Mouse (Mus musculus) heart, postnatal 0 days (tissue): ENCODE results near the gene Etnk2. TPM values are rescaled to one million over a fixed set of nuclear protein-coding genes. Genes with fewer than 3 reads are reported as not detected.

ENCODE experiments used
- ATAC-seq: fragments of 200-750 bp; cut with Nextera tagmentation; 2 replicates; pipeline ENCODE4 v1.8.0; 2017; ENCODE audit warnings: low read depth, moderate number of reproducible peaks, moderate library complexity; ENCODE audit not compliant: insufficient read depth
- DNase-seq: peaks from one replicate; pipeline ENCODE4 v3.0.0-alpha.2; 2016; ENCODE audit warnings: low spot score
- H3K27ac ChIP-seq: fragments of 300-500 bp; sonication (generic); 2 replicates; pipeline ENCODE4 v1.5.1; 2014; ENCODE audit warnings: low read depth, mild to moderate bottlenecking
- H3K27me3 ChIP-seq: fragments of 300-500 bp; sonication (generic); 2 replicates; pipeline ENCODE4 v1.6.1; 2014; ENCODE audit warnings: low read length, mixed read lengths; ENCODE audit not compliant: control insufficient read depth, insufficient read depth
- H3K36me3 ChIP-seq: fragments of 300-500 bp; sonication (generic); replicated peaks from 2 replicates; pipeline ENCODE4 v1.6.1; 2014; ENCODE audit warnings: low read length, mixed read lengths; ENCODE audit not compliant: control insufficient read depth, insufficient read depth
- H3K4me1 ChIP-seq: fragments of 300-500 bp; sonication (generic); 2 replicates; pipeline ENCODE4 v1.6.1; 2014; ENCODE audit warnings: antibody characterized with exemption; ENCODE audit not compliant: control insufficient read depth, insufficient read depth
- H3K4me2 ChIP-seq: fragments of 300-500 bp; sonication (generic); 2 replicates; pipeline ENCODE4 v1.6.1; 2014; ENCODE audit warnings: low read depth, mild to moderate bottlenecking, low read length, moderate library complexity
- H3K4me3 ChIP-seq: fragments of 300-500 bp; sonication (generic); 2 replicates; pipeline ENCODE4 v1.5.1; 2014; ENCODE audit warnings: low read depth, low read length
- H3K9ac ChIP-seq: fragments of 300-500 bp; sonication (generic); replicated peaks from 2 replicates; pipeline ENCODE4 v1.6.1; 2014; ENCODE audit warnings: low read depth, low read length, mixed read lengths
- H3K9me3 ChIP-seq: fragments of 300-500 bp; sonication (generic); replicated peaks from 2 replicates; pipeline ENCODE4 v1.6.1; 2016; ENCODE audit warnings: low read length; ENCODE audit not compliant: control insufficient read depth
- CTCF ChIP-seq: IDR thresholded peaks from 2 replicates; pipeline ENCODE4 v1.5.1; 2016; ENCODE audit warnings: antibody characterized with exemption, control low read depth, low read depth
- EP300 ChIP-seq: IDR thresholded peaks from 2 replicates; pipeline ENCODE4 v1.6.1; 2016; ENCODE audit warnings: antibody characterized with exemption, low read depth
- WGBS: fragments of 180-500 bp; shearing (Covaris S2); extraction: QIAGEN DNeasy Blood & Tissue Kit; methylation state at CpG from one replicate; pipeline ENCODE4 v1.1.7; 2014; 5-methylcytosine and 5-hydroxymethylcytosine counted together
- polyA plus RNA-seq: library from polyadenylated mRNA; unstranded; fragments of >200 nt; fragmentation: Nextera tagmentation; extraction: Ambion mirVana; gene quantifications from 2 replicates; pipeline ENCODE4 v1.2.1, GENCODE M21; 2015
- total RNA-seq: library from RNA; depleted of rRNA; stranded (reverse); fragments of >200 nt; gene quantifications from 2 replicates; pipeline ENCODE4 v1.2.3, GENCODE M21; 2014; ENCODE audit warnings: low replicate concordance

Etnk2 gene
- total and polyA plus RNA-seq, 2 experiments from 2014 or later = 0.31 to 0.97 TPM

DNA sequence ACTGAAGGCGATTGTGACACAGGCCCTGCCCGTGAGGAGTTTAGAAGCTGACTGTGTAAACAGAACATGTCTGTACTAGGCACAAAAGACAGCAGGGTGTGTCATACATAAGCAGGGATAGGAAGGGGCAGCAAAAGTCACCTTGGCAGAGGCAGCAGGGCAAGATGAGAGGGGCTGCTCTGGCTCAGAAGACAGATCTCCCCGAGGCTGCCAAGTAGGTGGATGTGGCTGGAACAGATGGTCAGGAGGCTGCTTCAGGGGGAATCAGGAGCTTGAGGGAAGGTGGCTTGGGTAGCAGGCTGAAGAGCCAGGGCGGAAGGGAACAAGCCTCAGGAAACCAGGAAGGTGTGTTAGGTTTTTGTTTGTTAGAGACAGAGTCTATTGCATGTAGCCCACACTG is 7.0 kb downstream of the Etnk2 start:
- Histone ChIP-seq H3K36me3 (no peaks in the 10 kb centered on the region), H3K4me2 (no peak overlapping the region), H3K9me3 (no peaks in the 10 kb centered on the region), H3K9ac (no peak overlapping the region), H3K27ac (no peak overlapping the region), H3K4me3 (no peak overlapping the region), H3K27me3 (peaks cover 6% of the 10 kb centered on the region; the same call in 1 of the 2 replicates), H3K4me1 (peaks cover 11% of the 10 kb centered on the region; the same call in 1 of the 2 replicates)
- TF ChIP-seq EP300 (no peak), CTCF (no peak)
- ATAC-seq (no peak), DNase-seq (no peak)
- WGBS = 69% methylated on average over 4 of the region's 4 CpGs

DNA sequence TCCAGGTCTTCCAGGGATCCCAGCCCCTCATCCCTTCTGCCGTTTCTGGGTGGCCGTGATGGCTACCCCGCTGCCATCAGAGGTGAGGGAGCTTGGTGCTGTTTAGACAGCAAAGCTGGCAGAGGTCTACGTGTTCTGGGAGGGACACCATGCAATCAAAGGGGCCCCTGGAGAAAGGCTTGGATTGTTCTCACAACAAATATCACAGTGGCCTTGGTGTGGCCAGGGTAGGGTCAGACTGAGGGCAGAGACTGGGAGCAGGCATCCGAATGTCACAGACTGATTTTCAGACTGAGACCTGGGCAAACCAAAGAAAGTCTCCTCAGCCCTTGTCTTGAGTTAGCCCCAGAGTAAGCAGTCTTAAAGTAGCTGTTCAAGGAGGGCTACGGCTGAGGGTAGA is 8.1 kb downstream of the Etnk2 start:
- no peak overlapping the region for H3K27ac ChIP-seq
- TF ChIP-seq CTCF = no peak
- no peak for TF ChIP-seq EP300
- H3K9ac ChIP-seq = no peak overlapping the region
- no peak for ATAC-seq
- no peak for DNase-seq
- WGBS = 78% methylated on average over 6 of the region's 6 CpGs
- H3K4me2 ChIP-seq = no peak overlapping the region
- no peaks in the 10 kb centered on the region for H3K36me3 ChIP-seq
- no peak overlapping the region for H3K4me3 ChIP-seq
- no peaks in the 10 kb centered on the region for H3K27me3 ChIP-seq
- peaks cover 11% of the 10 kb centered on the region; the same call in 1 of the 2 replicates for H3K4me1 ChIP-seq
- H3K9me3 ChIP-seq = no peaks in the 10 kb centered on the region

DNA sequence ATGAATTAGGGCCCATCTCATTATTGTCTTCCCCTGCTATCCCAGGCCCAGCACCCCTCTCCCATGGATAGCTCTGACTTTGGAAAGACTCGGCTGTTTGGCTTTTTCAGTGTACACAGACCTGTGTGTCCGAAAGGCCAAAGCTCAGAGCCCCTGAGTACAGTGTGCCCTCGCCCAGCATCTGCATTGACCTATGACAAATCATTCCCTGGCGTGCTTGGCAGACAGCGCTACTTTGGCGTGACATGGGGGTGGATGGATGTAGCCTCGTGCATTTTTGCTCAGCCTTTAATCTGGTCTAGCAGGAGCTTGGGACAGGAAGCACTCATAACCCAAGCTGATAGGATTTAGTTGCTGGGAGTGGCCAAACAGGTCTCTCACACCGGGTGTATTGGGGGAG is 8.7 kb downstream of the Etnk2 start:
- Histone ChIP-seq H3K4me1 (peaks cover 11% of the 10 kb centered on the region; the same call in 1 of the 2 replicates), H3K27me3 (no peaks in the 10 kb centered on the region), H3K4me2 (no peak overlapping the region), H3K9ac (no peak overlapping the region), H3K36me3 (no peaks in the 10 kb centered on the region), H3K27ac (no peak overlapping the region), H3K4me3 (no peak overlapping the region), H3K9me3 (no peaks in the 10 kb centered on the region)
- DNase-seq = no peak
- 58% methylated on average over 8 of the region's 8 CpGs for WGBS
- TF ChIP-seq EP300 (no peak), CTCF (no peak)
- ATAC-seq = no peak

- Histone ChIP-seq H3K4me3 (no peak overlapping the region), H3K36me3 (no peaks in the 10 kb centered on the region), H3K4me1 (no peaks in the 10 kb centered on the region), H3K9me3 (no peaks in the 10 kb centered on the region), H3K4me2 (no peak overlapping the region), H3K27ac (no peak overlapping the region), H3K27me3 (no peaks in the 10 kb centered on the region), H3K9ac (no peak overlapping the region)
- DNase-seq (no peak), ATAC-seq (no peak)
- 61% methylated on average over 10 of the region's 10 CpGs for WGBS
- TF ChIP-seq CTCF = no peak
- no peak for TF ChIP-seq EP300
Observed at GRCm38 (mm10) chr1:133375696-133376346, 12.4 kb downstream of the Etnk2 start.

DNA sequence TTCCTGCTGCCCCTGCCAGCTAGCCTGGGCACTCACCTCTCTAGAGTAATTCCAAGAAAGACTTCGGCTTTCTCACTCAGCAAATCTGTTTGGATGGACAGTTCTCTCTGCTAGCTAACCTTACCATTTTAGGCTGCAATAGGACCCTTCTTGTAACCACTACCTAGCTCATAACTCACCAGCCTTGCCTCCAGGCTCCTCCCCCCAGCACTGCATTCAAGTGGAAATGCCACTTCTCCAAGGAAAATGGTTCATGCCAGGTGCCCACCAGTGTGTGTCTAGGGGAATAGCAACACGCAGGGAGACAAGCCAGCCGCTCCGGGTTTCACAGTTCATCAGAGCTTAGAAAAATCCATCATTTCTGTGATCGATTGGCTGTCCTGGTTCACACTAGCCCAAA is 14.2 kb downstream of the Etnk2 start:
- Histone ChIP-seq H3K9ac (no peak overlapping the region), H3K9me3 (no peaks in the 10 kb centered on the region), H3K27me3 (no peaks in the 10 kb centered on the region), H3K4me3 (no peak overlapping the region), H3K27ac (no peak overlapping the region), H3K4me1 (no peaks in the 10 kb centered on the region), H3K36me3 (no peaks in the 10 kb centered on the region), H3K4me2 (no peak overlapping the region)
- ATAC-seq (no peak), DNase-seq (no peak)
- TF ChIP-seq EP300 (no peak), CTCF (no peak)
- 81% methylated on average over 5 of the region's 5 CpGs for WGBS
